21 mouse cellular contexts compared by ENCODE assay signal in the genomic region with DNA sequence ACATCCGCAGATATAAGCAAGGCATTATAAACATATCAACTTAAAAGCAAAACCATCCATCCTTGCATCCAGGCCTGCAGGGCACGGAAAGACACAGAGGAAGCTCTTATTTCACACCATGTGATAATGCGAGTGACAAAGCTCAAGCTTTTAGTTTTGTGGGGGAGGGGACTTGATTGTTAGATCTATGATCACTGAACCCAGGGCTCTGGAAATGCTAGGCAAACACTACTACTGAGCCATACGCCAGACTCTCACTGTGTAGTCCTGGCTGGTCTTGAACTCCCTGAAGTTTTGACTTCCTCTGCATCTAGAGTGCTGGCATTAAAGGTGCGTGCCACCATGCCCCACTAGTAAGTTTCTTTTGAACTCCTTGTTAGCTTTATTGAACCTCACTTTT.
DNase-seq lines count a peak whose midpoint lies in the region; ATAC-seq and TF ChIP-seq lines count a peak whose summit lies in the region.
"Had no signal": no experiment of that assay in that cellular context is flagged by ENCODE, and none has a peak within 500 bp of the region (broad histone marks: within the 10 kb centered on the region; RNA-seq: fewer than 3 reads in every experiment).

No protein-coding gene starts in this region.

- peak overlapping the region; percentile 63 for H3K27ac ChIP-seq in spleen, adult 2 months (ENCODE audit: insufficient read depth, low read length)
- no peak overlapping the region for H3K27ac ChIP-seq in stomach, postnatal 0 days (replicated peaks)
- no peak overlapping the region for H3K27ac ChIP-seq in neural tube, embryonic 15.5 days (replicated peaks)
- H3K27ac ChIP-seq: embryonic facial prominence, embryonic 12.5 days; embryonic facial prominence, embryonic 15.5 days; gastrocnemius, adult 2 months; hindbrain, embryonic 12.5 days; hindbrain, embryonic 15.5 days had no signal

- H3K36me3 ChIP-seq in spleen, adult 2 months (ENCODE audit: control insufficient read depth, insufficient read depth, low read length): peaks cover 13% of the 10 kb centered on the region
- no peaks in the 10 kb centered on the region for H3K36me3 ChIP-seq in stomach, postnatal 0 days (ENCODE audit: control insufficient read depth, insufficient read depth, low read length)
- H3K36me3 ChIP-seq in neural tube, embryonic 15.5 days: no peaks in the 10 kb centered on the region
- H3K36me3 ChIP-seq: embryonic facial prominence, embryonic 12.5 days; embryonic facial prominence, embryonic 15.5 days; hindbrain, embryonic 12.5 days; hindbrain, embryonic 15.5 days had no signal

- H3K27me3 ChIP-seq in spleen, adult 2 months (ENCODE audit: control insufficient read depth, insufficient read depth, low read length): no peaks in the 10 kb centered on the region
- H3K27me3 ChIP-seq in stomach, postnatal 0 days (ENCODE audit: control insufficient read depth, insufficient read depth, low read length): no peaks in the 10 kb centered on the region
- H3K27me3 ChIP-seq in neural tube, embryonic 15.5 days (replicated peaks): no peaks in the 10 kb centered on the region
- H3K27me3 ChIP-seq: embryonic facial prominence, embryonic 12.5 days; embryonic facial prominence, embryonic 15.5 days; hindbrain, embryonic 12.5 days; hindbrain, embryonic 15.5 days had no signal

- H3K4me3 ChIP-seq in spleen, adult 2 months (ENCODE audit: extremely low read depth, insufficient read depth, insufficient read length): no peak overlapping the region
- no peak overlapping the region for H3K4me3 ChIP-seq in stomach, postnatal 0 days (ENCODE audit: low read depth, low read length)
- no peak overlapping the region for H3K4me3 ChIP-seq in neural tube, embryonic 15.5 days (replicated peaks)
- H3K4me3 ChIP-seq: embryonic facial prominence, embryonic 12.5 days; embryonic facial prominence, embryonic 15.5 days; gastrocnemius, adult 2 months; hindbrain, embryonic 12.5 days; hindbrain, embryonic 15.5 days had no signal

- no peak for ATAC-seq in stomach, postnatal 0 days (ENCODE audit: low FRiP score, low TSS enrichment)
- ATAC-seq in neural tube, embryonic 15.5 days (ENCODE audit: low FRiP score): no peak
- ATAC-seq: forebrain, embryonic 14.5 days; forebrain, postnatal 0 days had no signal

- DNase-seq in spleen, adult 2 months (ENCODE audit: low read depth in 1 of 2, low spot score in 2 of 2): no peak
- no peak for DNase-seq in spleen, adult 12 weeks (ENCODE audit: low spot score)
- DNase-seq in T-cell, adult 2 months (ENCODE audit: low spot score): peak; percentile 31
- DNase-seq in naive thymus-derived CD4-positive, alpha-beta T cell, adult 2 months (ENCODE audit: low read depth): peak; percentile 70
- DNase-seq in stomach, postnatal 0 days (ENCODE audit: low spot score): no peak
- DNase-seq: adrenal gland, postnatal 10 days; adrenal gland, postnatal 36 days; cerebellum, adult 2 months; cerebellum, adult 9-11 months; cerebellum, postnatal 25 days; forebrain, postnatal 0 days; gastrocnemius, adult 2 months; gastrocnemius, postnatal 14 days; heart, adult 11 months had no signal

- H3K9ac ChIP-seq in stomach, postnatal 0 days (ENCODE audit: low read length): no peak overlapping the region
- H3K9ac ChIP-seq in neural tube, embryonic 15.5 days (replicated peaks): no peak overlapping the region
- H3K9ac ChIP-seq: embryonic facial prominence, embryonic 12.5 days; embryonic facial prominence, embryonic 15.5 days; forebrain, postnatal 0 days; hindbrain, embryonic 12.5 days; hindbrain, embryonic 15.5 days had no signal

- no peak for TF ChIP-seq EP300 in stomach, postnatal 0 days (optimal IDR thresholded peaks at IDR 0.05)

- TF ChIP-seq CTCF in spleen, adult 2 months (IDR thresholded peaks at IDR 0.05; ENCODE audit: extremely low read depth, insufficient read depth, insufficient read length, insufficient replicate concordance): no peak
- TF ChIP-seq CTCF in stomach, postnatal 0 days (IDR thresholded peaks at IDR 0.05; ENCODE audit: low read depth): no peak

- H3K4me2 ChIP-seq in stomach, postnatal 0 days (replicated peaks; ENCODE audit: low read depth): no peak overlapping the region
- H3K4me2 ChIP-seq in neural tube, embryonic 15.5 days: no peak overlapping the region
- H3K4me2 ChIP-seq: embryonic facial prominence, embryonic 12.5 days; embryonic facial prominence, embryonic 15.5 days; heart, embryonic 11.5 days; hindbrain, embryonic 12.5 days; hindbrain, embryonic 15.5 days had no signal

- peaks cover 21% of the 10 kb centered on the region for H3K4me1 ChIP-seq in spleen, adult 2 months (ENCODE audit: control insufficient read depth, insufficient read depth, insufficient read length)
- no peaks in the 10 kb centered on the region for H3K4me1 ChIP-seq in stomach, postnatal 0 days (replicated peaks; ENCODE audit: control insufficient read depth, insufficient read depth)
- H3K4me1 ChIP-seq in neural tube, embryonic 15.5 days: no peaks in the 10 kb centered on the region
- H3K4me1 ChIP-seq: hindbrain, embryonic 15.5 days had no signal

- 40% methylated on average over 5 of the region's 5 CpGs for WGBS in spleen, adult 2 months
- 82% methylated on average over 5 of the region's 5 CpGs for WGBS in stomach, postnatal 0 days
- WGBS in neural tube, embryonic 15.5 days: 79% methylated on average over 5 of the region's 5 CpGs

- no peaks in the 10 kb centered on the region for H3K9me3 ChIP-seq in stomach, postnatal 0 days (ENCODE audit: control insufficient read depth, low read length)
- no peaks in the 10 kb centered on the region for H3K9me3 ChIP-seq in neural tube, embryonic 15.5 days (replicated peaks)
- H3K9me3 ChIP-seq: embryonic facial prominence, embryonic 12.5 days; embryonic facial prominence, embryonic 15.5 days; hindbrain, embryonic 12.5 days; hindbrain, embryonic 15.5 days had no signal

- TF ChIP-seq POLR2A in spleen, adult 2 months (IDR thresholded peaks at IDR 0.05; ENCODE audit: low read depth, low read length): no peak

Comparison
In these comparisons a context has a peak if more than half of its experiments do, and no peak if none do; other contexts are left out.
1. DNase-seq: peak in T-cell, adult 2 months (single experiment) and naive thymus-derived CD4-positive, alpha-beta T cell, adult 2 months (single experiment); none in spleen, adult 2 months (0 of 2), spleen, adult 12 weeks (single experiment) and stomach, postnatal 0 days (single experiment).